Mouse (Mus musculus) heart, postnatal 0 days (tissue): ENCODE measurements around the gene Ezh2. TPM values are rescaled to one million over a fixed set of nuclear protein-coding genes. Genes with fewer than 3 reads are reported as not detected.

Experiments
- ATAC-seq: fragments of 200-750 bp; cut with Nextera tagmentation; 2 replicates; pipeline ENCODE4 v1.8.0; 2017; ENCODE audit warnings: low read depth, moderate number of reproducible peaks, moderate library complexity; ENCODE audit not compliant: insufficient read depth
- DNase-seq: peaks from one replicate; pipeline ENCODE4 v3.0.0-alpha.2; 2016; ENCODE audit warnings: low spot score
- H3K27ac ChIP-seq: fragments of 300-500 bp; sonication (generic); 2 replicates; pipeline ENCODE4 v1.5.1; 2014; ENCODE audit warnings: low read depth, mild to moderate bottlenecking
- H3K27me3 ChIP-seq: fragments of 300-500 bp; sonication (generic); 2 replicates; pipeline ENCODE4 v1.6.1; 2014; ENCODE audit warnings: low read length, mixed read lengths; ENCODE audit not compliant: control insufficient read depth, insufficient read depth
- H3K36me3 ChIP-seq: fragments of 300-500 bp; sonication (generic); replicated peaks from 2 replicates; pipeline ENCODE4 v1.6.1; 2014; ENCODE audit warnings: low read length, mixed read lengths; ENCODE audit not compliant: control insufficient read depth, insufficient read depth
- H3K4me1 ChIP-seq: fragments of 300-500 bp; sonication (generic); 2 replicates; pipeline ENCODE4 v1.6.1; 2014; ENCODE audit warnings: antibody characterized with exemption; ENCODE audit not compliant: control insufficient read depth, insufficient read depth
- H3K4me2 ChIP-seq: fragments of 300-500 bp; sonication (generic); 2 replicates; pipeline ENCODE4 v1.6.1; 2014; ENCODE audit warnings: low read depth, mild to moderate bottlenecking, low read length, moderate library complexity
- H3K4me3 ChIP-seq: fragments of 300-500 bp; sonication (generic); 2 replicates; pipeline ENCODE4 v1.5.1; 2014; ENCODE audit warnings: low read depth, low read length
- H3K9ac ChIP-seq: fragments of 300-500 bp; sonication (generic); replicated peaks from 2 replicates; pipeline ENCODE4 v1.6.1; 2014; ENCODE audit warnings: low read depth, low read length, mixed read lengths
- H3K9me3 ChIP-seq: fragments of 300-500 bp; sonication (generic); replicated peaks from 2 replicates; pipeline ENCODE4 v1.6.1; 2016; ENCODE audit warnings: low read length; ENCODE audit not compliant: control insufficient read depth
- CTCF ChIP-seq: IDR thresholded peaks from 2 replicates; pipeline ENCODE4 v1.5.1; 2016; ENCODE audit warnings: antibody characterized with exemption, control low read depth, low read depth
- EP300 ChIP-seq: IDR thresholded peaks from 2 replicates; pipeline ENCODE4 v1.6.1; 2016; ENCODE audit warnings: antibody characterized with exemption, low read depth
- WGBS: fragments of 180-500 bp; shearing (Covaris S2); extraction: QIAGEN DNeasy Blood & Tissue Kit; methylation state at CpG from one replicate; pipeline ENCODE4 v1.1.7; 2014; 5-methylcytosine and 5-hydroxymethylcytosine counted together
- polyA plus RNA-seq: library from polyadenylated mRNA; unstranded; fragments of >200 nt; fragmentation: Nextera tagmentation; extraction: Ambion mirVana; gene quantifications from 2 replicates; pipeline ENCODE4 v1.2.1, GENCODE M21; 2015
- total RNA-seq: library from RNA; depleted of rRNA; stranded (reverse); fragments of >200 nt; gene quantifications from 2 replicates; pipeline ENCODE4 v1.2.3, GENCODE M21; 2014; ENCODE audit warnings: low replicate concordance

The Ezh2 gene
- total and polyA plus RNA-seq, 2 experiments from 2014 or later: 8.6 to 25.9 TPM

DNA sequence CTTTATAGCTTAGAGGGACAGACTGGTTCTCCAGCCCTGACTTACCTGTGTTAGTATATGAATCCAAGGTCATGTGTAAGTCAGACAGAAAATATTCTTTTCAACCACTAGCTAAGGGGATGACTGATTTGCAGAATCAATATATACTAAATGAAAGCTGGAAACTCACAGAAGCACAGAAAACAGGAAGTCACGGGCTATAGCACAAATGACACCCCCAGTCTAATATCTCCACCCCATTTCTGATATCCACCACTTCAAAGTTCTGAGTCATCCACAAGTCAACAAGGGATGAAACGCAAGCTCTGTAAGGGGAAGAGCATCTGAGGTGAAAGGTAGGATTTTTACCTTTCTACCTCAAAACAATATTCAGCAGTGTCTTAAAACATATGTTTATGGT, 34.3 kb downstream of the Ezh2 start:
- H3K27me3 ChIP-seq: no peaks in the 10 kb centered on the region
- no peak overlapping the region for H3K4me3 ChIP-seq
- H3K9me3 ChIP-seq: no peaks in the 10 kb centered on the region
- DNase-seq (no peak), ATAC-seq (no peak)
- no peak overlapping the region for H3K27ac ChIP-seq
- 62% methylated on average over 2 of the region's 2 CpGs for WGBS
- no peak overlapping the region for H3K9ac ChIP-seq
- peaks cover 37% of the 10 kb centered on the region for H3K36me3 ChIP-seq
- no peak overlapping the region for H3K4me2 ChIP-seq
- no peaks in the 10 kb centered on the region for H3K4me1 ChIP-seq
- no peak for TF ChIP-seq CTCF
- no peak for TF ChIP-seq EP300

DNA sequence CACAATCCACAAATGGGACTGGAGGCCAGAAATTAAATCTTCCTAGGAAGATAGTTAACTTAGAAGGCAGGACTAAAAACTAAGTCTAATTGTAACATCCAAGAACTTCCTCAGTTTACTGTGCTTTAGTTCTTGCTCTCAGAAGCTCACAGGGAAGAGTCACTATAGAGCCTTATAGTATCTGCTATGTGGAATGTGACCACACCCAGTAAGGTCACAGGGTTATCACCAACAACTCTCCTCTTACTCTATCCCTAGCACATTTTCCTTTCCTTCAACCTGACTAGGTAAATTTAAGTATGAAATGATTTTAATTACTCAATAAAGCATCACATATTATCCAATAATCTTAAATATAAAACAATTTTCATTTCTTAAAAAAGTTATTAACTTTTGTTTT, 34.7 kb downstream of the Ezh2 start:
- Histone ChIP-seq H3K4me2 (no peak overlapping the region), H3K9me3 (no peaks in the 10 kb centered on the region), H3K4me3 (no peak overlapping the region), H3K9ac (no peak overlapping the region), H3K27me3 (no peaks in the 10 kb centered on the region), H3K36me3 (peaks cover 41% of the 10 kb centered on the region), H3K4me1 (no peaks in the 10 kb centered on the region), H3K27ac (no peak overlapping the region)
- no peak for ATAC-seq
- DNase-seq: no peak
- TF ChIP-seq CTCF: no peak
- TF ChIP-seq EP300: no peak

- Histone ChIP-seq H3K4me1 (no peaks in the 10 kb centered on the region), H3K4me2 (no peak overlapping the region), H3K9me3 (no peaks in the 10 kb centered on the region), H3K27ac (no peak overlapping the region), H3K36me3 (peaks cover 49% of the 10 kb centered on the region), H3K4me3 (no peak overlapping the region), H3K27me3 (no peaks in the 10 kb centered on the region), H3K9ac (no peak overlapping the region)
- ATAC-seq (no peak), DNase-seq (no peak)
- 87% methylated on average over 2 of the region's 2 CpGs for WGBS
- no peak for TF ChIP-seq CTCF
- no peak for TF ChIP-seq EP300
Measured at GRCm38 (mm10) chr6:47559287-47559686, 35.9 kb downstream of the Ezh2 start.

GRCm38 (mm10) chr6:47552280-47552679, 42.9 kb downstream of the Ezh2 start:
- ATAC-seq: no peak
- Histone ChIP-seq H3K4me1 (no peaks in the 10 kb centered on the region), H3K27me3 (no peaks in the 10 kb centered on the region), H3K9me3 (no peaks in the 10 kb centered on the region), H3K4me2 (no peak overlapping the region), H3K36me3 (peaks cover 65% of the 10 kb centered on the region), H3K4me3 (no peak overlapping the region), H3K27ac (no peak overlapping the region), H3K9ac (no peak overlapping the region)
- no peak for DNase-seq
- 67% methylated on average over 4 of the region's 4 CpGs for WGBS
- TF ChIP-seq CTCF: no peak
- no peak for TF ChIP-seq EP300

DNA sequence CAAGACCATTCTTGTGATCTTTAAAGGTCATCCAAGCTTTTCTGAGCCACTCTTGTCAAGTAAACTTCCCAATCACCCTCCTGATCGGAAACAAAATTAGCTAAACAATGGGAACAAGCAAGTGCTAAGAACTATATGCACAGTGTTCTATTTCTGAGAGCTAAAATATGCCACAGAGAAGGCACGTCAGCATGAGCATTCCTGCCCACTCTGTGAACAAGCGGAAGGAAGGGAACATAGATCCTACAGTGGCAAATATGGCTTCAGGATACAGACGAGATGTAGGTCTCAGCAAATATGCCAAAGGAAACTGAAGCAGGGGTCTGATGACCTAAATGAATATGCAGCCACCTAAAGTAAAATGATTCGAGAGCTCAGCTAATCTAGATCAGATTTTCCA, 59.8 kb downstream of the Ezh2 start:
- no peak for ATAC-seq
- H3K9me3 ChIP-seq: no peaks in the 10 kb centered on the region
- H3K4me1 ChIP-seq: no peaks in the 10 kb centered on the region
- H3K4me2 ChIP-seq: no peak overlapping the region
- 78% methylated on average over 5 of the region's 5 CpGs for WGBS
- H3K36me3 ChIP-seq: peaks cover 52% of the 10 kb centered on the region
- no peak overlapping the region for H3K4me3 ChIP-seq
- DNase-seq: no peak
- TF ChIP-seq EP300 (no peak), CTCF (no peak)
- H3K27ac ChIP-seq: no peak overlapping the region
- H3K27me3 ChIP-seq: no peaks in the 10 kb centered on the region
- H3K9ac ChIP-seq: no peak overlapping the region

- peak overlapping the region; percentile 51; the same call in 1 of the 2 replicates for H3K27ac ChIP-seq
- no peaks in the 10 kb centered on the region for H3K27me3 ChIP-seq
- H3K4me1 ChIP-seq: no peaks in the 10 kb centered on the region
- 20% methylated on average over 1 of the region's 1 CpGs for WGBS
- ATAC-seq: peak; percentile 51
- no peak for TF ChIP-seq EP300
- TF ChIP-seq CTCF: no peak
- H3K9me3 ChIP-seq: no peaks in the 10 kb centered on the region
- H3K9ac ChIP-seq: no peak overlapping the region
- peaks cover 77% of the 10 kb centered on the region for H3K36me3 ChIP-seq
- DNase-seq: peak; percentile 17
- H3K4me3 ChIP-seq: no peak overlapping the region
- H3K4me2 ChIP-seq: no peak overlapping the region
Measured at GRCm38 (mm10) chr6:47532547-47532946, 62.6 kb downstream of the Ezh2 start.
